Mouse (Mus musculus) liver, adult 2 months (tissue): ENCODE results near the gene Meox2. TPM values are rescaled to one million over a fixed set of nuclear protein-coding genes. Genes with fewer than 3 reads are reported as not detected.

Experiments
- DNase-seq: peaks from one replicate; pipeline ENCODE4 v3.0.0-alpha.2; 2011; ENCODE audit warnings: low read depth, low spot score; ENCODE audit errors: extremely low read depth
- H3K27ac ChIP-seq: fragments of 200-500 bp; replicated peaks from 2 replicates; pipeline ENCODE4 v1.5.1; 2012; ENCODE audit warnings: low read depth, mild to moderate bottlenecking, control low read depth, inconsistent platforms, low read length; ENCODE audit not compliant: insufficient read depth
- H3K27me3 ChIP-seq: fragments of 200-500 bp; 2 replicates; pipeline ENCODE4 v1.6.1; 2012; ENCODE audit warnings: mild to moderate bottlenecking, moderate library complexity, low read length, inconsistent platforms; ENCODE audit not compliant: control insufficient read depth, insufficient read depth
- H3K36me3 ChIP-seq: fragments of 200-500 bp; 2 replicates; pipeline ENCODE4 v1.6.1; 2012; ENCODE audit warnings: low read length, inconsistent platforms; ENCODE audit not compliant: control insufficient read depth, insufficient read depth
- H3K4me1 ChIP-seq: fragments of 200-500 bp; 2 replicates; pipeline ENCODE4 v1.6.1; 2011; ENCODE audit warnings: low read length; ENCODE audit not compliant: control insufficient read depth, insufficient read depth
- H3K4me3 ChIP-seq: fragments of 200-500 bp; 2 replicates; pipeline ENCODE4 v1.5.1; 2011; ENCODE audit warnings: low read depth, mild to moderate bottlenecking, control low read depth, low read length, moderate library complexity; ENCODE audit not compliant: insufficient read depth
- H3K79me2 ChIP-seq: fragments of 200-500 bp; 2 replicates; pipeline ENCODE4 v1.6.1; 2012; ENCODE audit warnings: inconsistent platforms, mild to moderate bottlenecking, low read length, moderate library complexity; ENCODE audit not compliant: control insufficient read depth, insufficient read depth
- H3K9ac ChIP-seq: fragments of 200-500 bp; 2 replicates; pipeline ENCODE4 v1.6.1; 2012; ENCODE audit warnings: low read depth, mild to moderate bottlenecking, control low read depth, inconsistent platforms, low read length
- CTCF ChIP-seq: fragments of 200-500 bp; IDR thresholded peaks from 2 replicates; pipeline ENCODE4 v1.5.1; 2011; ENCODE audit warnings: low read depth, low read length, control low read depth
- POLR2A ChIP-seq: fragments of 200-500 bp; IDR thresholded peaks from 2 replicates; pipeline ENCODE4 v1.6.1; 2011; ENCODE audit warnings: low read length, control low read depth; ENCODE audit not compliant: insufficient read depth; ENCODE audit errors: extremely low read depth
- WGBS: fragments of 180-500 bp; shearing (Covaris S2); methylation state at CpG from one replicate; pipeline ENCODE4 v1.1.7; 2018; 5-methylcytosine and 5-hydroxymethylcytosine counted together
- polyA plus RNA-seq: library from polyadenylated mRNA; depleted of rRNA; stranded (reverse); fragments of >200 nt; gene quantifications from 2 replicates; pipeline ENCODE4 v1.2.3, GENCODE M21; 2012
- total RNA-seq: library from RNA; depleted of rRNA; stranded (reverse); fragments of >200 nt; gene quantifications from 2 replicates; pipeline ENCODE4 v1.2.3, GENCODE M21; 2014

Gene Meox2
- total and polyA plus RNA-seq, 2 experiments = 0.05 TPM; not detected in 1

DNA sequence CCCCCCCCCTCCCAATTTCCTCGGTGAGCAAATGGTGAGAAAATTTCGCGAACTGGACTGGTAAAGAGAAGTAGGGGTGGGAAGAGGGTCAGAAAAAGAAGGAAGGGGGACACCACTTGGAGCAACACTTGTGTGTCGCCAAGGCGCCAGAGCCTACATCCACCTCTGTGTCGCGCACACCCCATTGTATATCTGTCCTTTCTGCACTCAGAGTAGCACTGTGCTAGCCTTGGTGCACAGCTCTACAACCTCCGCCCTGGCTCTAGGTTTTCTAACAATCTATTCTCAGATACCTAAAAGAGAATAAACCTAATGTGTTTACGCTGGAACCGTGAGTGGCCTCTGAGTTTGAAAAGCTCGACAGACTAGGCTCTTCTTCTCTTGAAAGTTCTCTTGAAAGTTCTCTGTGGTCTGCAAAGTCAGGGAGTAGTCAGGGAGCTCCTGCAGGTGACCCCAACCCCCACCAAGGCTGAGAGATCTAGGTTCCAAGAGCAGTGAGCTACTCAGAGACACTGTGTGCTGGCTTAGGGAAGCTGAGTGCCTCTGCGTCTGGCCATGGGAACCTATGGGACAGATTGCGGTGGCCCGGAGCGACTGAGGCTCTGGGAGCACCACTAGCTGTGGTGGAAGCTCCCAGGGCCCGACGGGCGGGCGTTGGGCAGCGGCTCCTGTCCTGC is 489 bp upstream of the Meox2 start:
- TF ChIP-seq CTCF (no peak), POLR2A (no peak)
- DNase-seq = no peak
- H3K4me1 ChIP-seq = peaks cover 9% of the 10 kb centered on the region
- H3K9ac ChIP-seq = no peak overlapping the region
- no peak overlapping the region; the same call in 1 of the 2 replicates for H3K4me3 ChIP-seq
- H3K79me2 ChIP-seq = no peaks in the 10 kb centered on the region
- no peaks in the 10 kb centered on the region for H3K36me3 ChIP-seq
- peaks cover 13% of the 10 kb centered on the region for H3K27me3 ChIP-seq
- no peak overlapping the region for H3K27ac ChIP-seq
- 24% methylated on average over 20 of the region's 20 CpGs for WGBS

DNA sequence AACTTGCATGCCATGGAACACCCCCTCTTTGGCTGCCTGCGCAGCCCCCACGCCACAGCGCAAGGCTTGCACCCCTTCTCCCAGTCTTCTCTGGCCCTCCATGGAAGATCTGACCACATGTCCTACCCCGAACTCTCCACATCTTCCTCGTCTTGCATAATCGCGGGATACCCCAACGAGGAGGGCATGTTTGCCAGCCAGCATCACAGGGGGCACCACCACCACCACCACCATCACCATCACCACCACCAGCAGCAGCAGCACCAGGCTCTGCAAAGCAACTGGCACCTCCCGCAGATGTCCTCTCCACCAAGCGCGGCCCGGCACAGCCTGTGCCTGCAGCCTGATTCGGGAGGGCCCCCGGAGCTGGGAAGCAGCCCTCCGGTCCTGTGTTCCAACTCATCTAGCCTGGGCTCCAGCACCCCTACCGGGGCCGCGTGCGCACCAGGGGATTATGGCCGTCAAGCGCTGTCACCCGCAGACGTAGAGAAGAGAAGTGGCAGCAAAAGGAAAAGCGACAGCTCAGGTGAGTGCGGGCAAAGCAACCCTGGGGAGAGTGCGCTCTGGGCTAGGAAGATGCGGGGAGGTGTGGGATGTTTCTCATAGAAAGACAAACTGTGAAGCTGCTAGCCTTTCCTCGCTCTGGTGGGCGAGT is 606 bp downstream of the Meox2 start:
- DNase-seq = no peak
- Histone ChIP-seq H3K79me2 (no peaks in the 10 kb centered on the region), H3K27ac (no peak overlapping the region), H3K4me1 (peaks cover 9% of the 10 kb centered on the region), H3K9ac (no peak overlapping the region), H3K36me3 (no peaks in the 10 kb centered on the region), H3K27me3 (peaks cover 13% of the 10 kb centered on the region), H3K4me3 (no peak overlapping the region)
- 3% methylated on average over 29 of the region's 29 CpGs for WGBS
- TF ChIP-seq CTCF (no peak), POLR2A (no peak)

DNA sequence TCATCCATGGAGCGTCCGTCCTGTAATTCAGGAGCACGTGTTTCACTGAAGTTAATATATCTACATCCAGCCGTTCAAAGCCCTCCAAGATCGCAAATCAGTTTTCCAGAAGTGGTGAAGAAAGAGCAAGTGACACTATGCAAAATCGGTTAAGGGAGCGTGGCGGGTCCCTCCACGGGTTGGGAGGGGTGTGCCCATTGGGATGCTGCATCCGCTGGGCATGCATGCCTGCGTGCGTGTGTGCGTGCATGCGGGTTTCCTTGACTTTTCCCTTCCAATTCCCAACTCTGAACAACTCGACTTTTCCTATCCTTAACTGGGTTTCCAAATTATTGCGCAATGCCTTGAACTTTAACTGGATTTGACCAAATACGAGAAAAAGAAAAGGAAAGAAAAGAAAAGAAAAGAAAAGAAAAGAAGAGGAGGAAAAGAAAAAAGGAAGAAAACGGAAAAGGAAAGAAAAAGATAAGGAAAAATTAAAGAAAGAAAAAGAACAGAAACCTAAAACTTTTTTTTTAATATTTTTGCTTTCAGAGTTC is 1.2 kb downstream of the Meox2 start:
- Histone ChIP-seq H3K36me3 (no peaks in the 10 kb centered on the region), H3K27ac (no peak overlapping the region), H3K9ac (no peak overlapping the region), H3K27me3 (peaks cover 13% of the 10 kb centered on the region), H3K79me2 (no peaks in the 10 kb centered on the region), H3K4me3 (no peak overlapping the region), H3K4me1 (peaks cover 9% of the 10 kb centered on the region)
- no peak for DNase-seq
- 10% methylated on average over 18 of the region's 18 CpGs for WGBS
- TF ChIP-seq CTCF (no peak), POLR2A (no peak)

GRCm38 (mm10) chr12:37110977-37111376 is 2.6 kb downstream of the Meox2 start:
- TF ChIP-seq POLR2A (no peak), CTCF (no peak)
- no peak for DNase-seq
- no peak overlapping the region for H3K4me3 ChIP-seq
- no peaks in the 10 kb centered on the region for H3K79me2 ChIP-seq
- no peaks in the 10 kb centered on the region for H3K36me3 ChIP-seq
- peaks cover 9% of the 10 kb centered on the region for H3K4me1 ChIP-seq
- no peak overlapping the region for H3K27ac ChIP-seq
- H3K27me3 ChIP-seq = peaks cover 13% of the 10 kb centered on the region
- WGBS = 74% methylated on average over 9 of the region's 9 CpGs
- H3K9ac ChIP-seq = no peak overlapping the region

DNA sequence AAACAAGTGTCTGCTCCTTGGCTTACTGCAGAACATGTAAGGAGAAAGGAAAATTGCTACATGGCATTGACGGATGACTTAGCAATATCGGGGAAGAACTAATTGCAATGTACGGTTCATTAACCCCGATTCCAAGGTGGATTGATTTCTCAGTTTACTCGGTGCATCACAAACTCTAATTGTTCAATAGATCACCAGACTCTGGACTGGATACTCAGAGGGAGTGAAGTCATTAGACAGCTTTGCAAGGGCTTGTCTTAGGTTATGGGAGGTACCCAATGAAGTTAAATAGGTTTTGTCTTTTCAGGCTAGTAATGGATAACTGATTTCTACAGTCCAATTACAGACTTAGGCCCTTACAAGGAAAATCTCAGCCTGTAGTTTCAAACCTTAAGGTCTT is 10.9 kb downstream of the Meox2 start:
- Histone ChIP-seq H3K9ac (no peak overlapping the region), H3K27ac (no peak overlapping the region), H3K4me3 (no peak overlapping the region), H3K79me2 (no peaks in the 10 kb centered on the region), H3K36me3 (no peaks in the 10 kb centered on the region), H3K4me1 (no peaks in the 10 kb centered on the region), H3K27me3 (no peaks in the 10 kb centered on the region)
- no peak for DNase-seq
- TF ChIP-seq POLR2A (no peak), CTCF (no peak)
- 88% methylated on average over 5 of the region's 5 CpGs for WGBS

DNA sequence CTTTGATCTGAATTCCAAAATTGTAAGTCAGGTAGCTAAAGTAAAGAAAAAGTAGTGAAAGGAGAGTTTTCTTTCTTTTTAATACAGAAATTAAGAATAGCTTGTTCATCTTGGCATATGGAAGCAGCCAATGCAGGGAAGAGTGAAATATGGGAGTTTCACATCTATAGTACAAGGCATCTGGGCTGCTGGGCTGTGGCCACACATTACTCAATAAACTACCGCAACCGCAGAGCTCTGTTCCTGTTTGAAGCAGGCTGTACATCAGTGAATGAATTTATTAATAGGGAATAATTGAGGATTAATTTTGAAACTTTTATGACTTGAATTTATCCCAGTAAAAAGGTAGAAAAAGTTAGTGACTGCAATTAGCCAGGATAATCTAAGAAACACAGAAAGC is 15.4 kb downstream of the Meox2 start:
- DNase-seq = no peak
- Histone ChIP-seq H3K79me2 (no peaks in the 10 kb centered on the region), H3K9ac (no peak overlapping the region), H3K4me3 (no peak overlapping the region), H3K4me1 (no peaks in the 10 kb centered on the region), H3K27ac (no peak overlapping the region), H3K27me3 (no peaks in the 10 kb centered on the region), H3K36me3 (no peaks in the 10 kb centered on the region)
- 92% methylated on average over 2 of the region's 2 CpGs for WGBS
- TF ChIP-seq POLR2A (no peak), CTCF (no peak)
